Mouse (Mus musculus) small intestine, adult 2 months (tissue): ENCODE results near the gene Cbll1.
"Not testable (repeated sequence)": the region's sequence is repeated elsewhere in the genome, so short reads cannot be mapped to it uniquely, and the experiment has no call there.

Experiments
- CTCF ChIP-seq: fragments of 200-500 bp; IDR thresholded peaks from 2 replicates; pipeline ENCODE4 v1.5.1; 2012; ENCODE audit warnings: low read depth, mild to moderate bottlenecking, control low read depth, inconsistent platforms, low read length, moderate library complexity, mixed read lengths; ENCODE audit not compliant: insufficient replicate concordance, insufficient read length; ENCODE audit errors: extremely low read depth
- POLR2A ChIP-seq: fragments of 200-500 bp; IDR thresholded peaks from 2 replicates; pipeline ENCODE4 v1.6.1; 2012; ENCODE audit warnings: low read depth, mild to moderate bottlenecking, control low read depth, inconsistent platforms, low read length, moderate library complexity

- not testable (repeated sequence) for TF ChIP-seq CTCF, POLR2A
Observed at GRCm38 (mm10) chr12:31478182-31478581, 21.2 kb downstream of the Cbll1 start.
